Mouse (Mus musculus): ENCODE results near the gene Cfap43.

Gene Cfap43

DNA sequence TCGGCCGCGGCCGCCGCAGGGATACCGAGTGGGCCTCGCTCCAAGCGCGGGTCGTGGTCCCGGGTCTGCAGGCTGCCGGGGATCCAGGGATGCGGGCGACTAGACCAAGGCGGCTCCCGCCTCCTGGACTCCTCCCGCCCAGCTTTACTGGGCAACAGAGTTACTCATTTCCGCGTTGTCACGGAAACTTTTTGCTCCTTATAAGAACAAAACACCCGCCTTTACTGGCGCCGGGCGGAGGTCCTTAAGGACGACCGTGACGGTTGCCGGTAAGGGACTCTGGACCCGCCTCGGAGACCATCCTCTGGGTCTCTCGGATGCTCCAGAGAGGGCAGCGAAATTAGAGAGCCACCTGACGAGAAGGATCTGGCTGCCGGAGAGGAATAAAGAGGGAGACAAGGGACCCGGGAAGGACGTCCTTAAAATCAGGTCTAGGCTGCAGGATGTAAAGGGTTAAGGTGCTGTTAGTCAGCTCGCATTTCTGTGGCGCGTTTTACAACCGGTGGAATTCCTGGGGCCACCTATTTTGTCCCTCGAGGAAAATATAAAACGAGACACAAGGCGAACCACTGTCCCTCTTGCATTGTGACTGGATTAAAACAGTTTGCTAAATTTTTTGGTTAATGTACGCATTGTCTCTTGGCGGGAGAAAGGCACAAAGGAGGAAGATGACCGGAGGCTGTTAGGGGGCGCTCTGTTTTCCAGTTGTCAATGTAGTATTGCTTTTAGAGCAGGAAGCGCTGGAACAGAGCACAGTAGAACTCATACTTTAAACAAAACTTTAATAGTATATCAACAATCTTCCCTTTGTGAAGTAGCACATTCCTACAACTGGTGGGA is at the start of gene Cfap43, which contains the start of gene Itprip:
Gene Cfap43 (minus strand): TSS at position 162 of the 840 bp plus-strand sequence.
Gene Itprip (minus strand): TSS at position 174 of the 840 bp plus-strand sequence.
- DNase-seq (ENCODE audit: low read depth, low spot score): peak; percentile 90

DNA sequence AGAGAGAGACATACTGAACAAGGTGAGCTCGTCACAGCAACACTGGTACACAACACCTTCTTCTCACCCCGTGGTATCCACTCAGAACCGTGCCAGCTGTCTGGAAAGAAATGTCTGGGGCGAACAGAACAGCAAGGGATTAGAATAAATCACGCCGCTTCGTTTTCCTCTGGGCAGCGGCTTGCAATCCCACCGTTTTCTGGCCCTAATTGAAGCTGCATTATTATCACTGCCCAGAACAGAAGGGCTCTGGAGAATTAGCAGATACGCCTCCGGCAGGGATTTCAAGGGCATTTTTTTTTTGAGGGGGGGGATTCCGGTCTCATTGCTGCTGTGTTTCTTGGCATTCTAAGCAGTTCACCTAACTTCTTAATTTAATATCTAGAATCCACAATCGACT is 39.1 kb upstream of the Cfap43 start:
- no peak for DNase-seq (ENCODE audit: low read depth, low spot score)

DNA sequence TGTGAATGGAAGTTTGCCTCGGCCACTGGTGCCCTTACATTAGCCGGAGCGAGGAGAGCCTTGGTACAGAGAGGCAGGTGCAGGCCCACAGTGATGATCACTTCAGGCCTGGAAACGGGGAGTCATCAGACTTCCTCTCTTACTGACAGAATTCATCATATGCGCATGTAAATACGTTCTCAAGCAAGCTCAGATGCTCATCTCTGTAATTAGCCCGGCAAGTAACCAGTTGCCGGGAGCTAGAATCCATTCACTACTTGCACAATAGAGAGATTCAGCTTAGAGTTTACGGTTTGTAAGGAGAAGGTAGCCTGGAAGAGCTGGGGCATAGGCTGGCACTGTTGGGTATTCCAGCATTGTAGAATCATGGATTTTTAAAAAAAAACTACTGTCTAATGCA is 34.1 kb upstream of the Cfap43 start:
- DNase-seq (ENCODE audit: low read depth, low spot score): no peak

DNA sequence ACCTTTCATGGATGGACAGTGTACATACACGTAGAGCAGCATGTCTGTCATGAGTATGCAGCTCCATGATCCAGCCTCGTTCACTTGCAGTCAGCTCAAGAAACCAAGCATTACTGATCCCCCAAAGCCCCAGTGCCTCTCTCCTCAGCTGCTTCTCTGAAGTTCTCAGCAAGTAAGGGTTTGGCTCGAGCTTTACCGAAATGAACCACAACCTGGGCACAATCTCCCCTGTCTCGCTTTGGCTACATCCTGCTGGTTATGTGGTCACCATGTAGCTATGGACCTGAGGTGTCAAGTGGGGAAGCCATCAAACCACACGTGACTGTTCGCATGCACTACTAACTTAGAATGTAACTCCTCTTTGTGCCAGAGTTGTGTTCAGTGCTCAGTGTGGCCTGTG is 31.9 kb upstream of the Cfap43 start:
- DNase-seq (ENCODE audit: low read depth, low spot score): no peak

DNA sequence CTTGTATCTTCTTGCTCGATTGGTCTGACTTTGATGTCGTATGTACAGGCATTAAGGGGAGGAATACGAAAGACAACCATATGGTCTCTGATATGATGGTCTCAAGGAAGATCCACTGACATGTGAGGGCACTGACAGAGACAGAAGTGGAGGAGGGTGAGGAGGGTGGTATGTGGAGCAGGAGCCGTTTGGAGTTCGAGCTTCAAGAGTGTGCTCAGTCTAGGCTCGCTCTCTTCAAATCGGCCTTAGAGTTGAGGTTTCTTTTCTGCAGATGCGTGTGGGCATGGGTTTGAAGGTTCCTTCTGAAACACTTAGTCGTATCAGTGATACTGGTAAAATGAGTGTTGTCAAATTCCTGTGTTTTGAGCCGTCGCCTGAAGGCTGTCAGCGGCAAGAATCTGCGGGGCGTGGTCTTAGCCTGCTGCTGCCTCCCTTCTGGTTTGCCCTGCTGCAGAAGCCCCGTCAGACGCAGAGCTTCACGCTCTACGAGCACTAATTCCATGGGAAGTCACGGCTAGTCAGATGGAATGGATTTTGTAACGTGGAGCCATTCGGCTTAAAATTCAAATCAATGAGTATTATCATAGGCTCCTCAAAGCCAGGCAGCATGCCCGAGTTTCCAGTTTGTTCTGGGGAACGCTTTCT is 27.9 kb upstream of the Cfap43 start:
- DNase-seq (ENCODE audit: low read depth, low spot score): no peak

DNA sequence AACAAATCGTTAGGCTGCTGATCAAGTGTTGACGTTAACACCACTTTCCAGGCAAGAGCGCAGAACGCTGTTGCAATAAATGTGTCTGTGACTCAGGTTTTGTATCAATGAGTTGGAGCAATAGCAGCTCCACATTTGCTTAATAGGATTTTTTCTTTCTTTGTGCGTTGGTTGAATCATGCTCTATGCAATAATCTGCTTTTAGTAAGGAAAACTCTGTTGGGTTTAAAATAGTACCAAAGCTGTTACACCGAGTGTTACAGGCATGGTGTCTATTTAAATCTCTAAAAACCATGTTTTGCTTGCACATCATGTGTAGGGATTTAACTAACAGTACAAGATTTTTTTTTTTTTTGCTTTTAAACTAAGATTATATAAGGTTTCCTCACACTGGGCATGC is 20.3 kb upstream of the Cfap43 start:
- DNase-seq (ENCODE audit: low read depth, low spot score): no peak

DNA sequence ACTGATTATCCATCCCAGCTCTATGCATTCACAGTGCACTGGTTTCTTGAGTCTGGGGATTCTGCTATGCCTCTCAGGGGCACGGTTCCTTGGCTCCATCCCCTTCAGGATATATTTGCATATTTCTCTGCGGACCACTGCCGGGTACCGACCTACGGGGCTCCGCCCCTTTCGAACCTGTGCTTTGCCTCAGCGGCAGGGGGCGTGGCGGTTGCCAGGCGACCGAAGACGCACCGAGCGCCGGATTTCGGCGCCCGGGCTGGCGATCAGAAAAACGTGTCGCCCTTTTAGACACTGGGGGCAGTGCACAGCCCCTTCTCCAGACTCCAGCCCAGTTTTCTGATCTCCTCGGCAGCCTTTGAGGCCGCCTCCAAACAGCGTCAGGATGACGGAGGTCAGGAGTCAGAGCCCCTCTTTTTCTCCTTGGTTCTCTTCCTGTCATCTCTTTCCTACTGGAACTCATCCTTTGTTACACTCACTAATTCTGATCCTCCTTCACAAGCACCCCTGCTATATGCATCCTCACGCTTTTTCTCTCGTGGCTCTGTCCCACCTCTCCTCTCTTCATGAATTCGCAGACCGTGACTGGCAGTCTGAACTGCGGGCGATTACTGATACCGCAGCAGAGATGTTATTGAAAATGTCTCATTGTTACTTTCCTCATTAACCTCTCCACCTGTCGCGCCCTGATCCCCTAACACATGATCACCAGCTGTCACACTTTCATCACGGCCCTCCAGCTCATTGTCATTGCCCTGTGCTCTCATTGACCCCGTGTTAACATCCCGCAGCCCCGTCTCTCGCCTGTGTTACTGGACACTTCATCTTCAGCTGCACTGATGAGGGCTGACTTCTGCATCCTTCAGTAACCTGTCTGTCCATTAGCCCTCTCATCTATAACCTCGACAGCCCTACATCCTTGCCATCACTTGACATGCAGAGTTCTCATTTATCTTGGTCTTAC is 18.6 kb upstream of the Cfap43 start, which contains the start of gene Cfap58:
Gene Cfap58 (plus strand): TSS at position 233 of the 964 bp plus-strand sequence.
- peak; percentile 88 for DNase-seq (ENCODE audit: low read depth, low spot score)

DNA sequence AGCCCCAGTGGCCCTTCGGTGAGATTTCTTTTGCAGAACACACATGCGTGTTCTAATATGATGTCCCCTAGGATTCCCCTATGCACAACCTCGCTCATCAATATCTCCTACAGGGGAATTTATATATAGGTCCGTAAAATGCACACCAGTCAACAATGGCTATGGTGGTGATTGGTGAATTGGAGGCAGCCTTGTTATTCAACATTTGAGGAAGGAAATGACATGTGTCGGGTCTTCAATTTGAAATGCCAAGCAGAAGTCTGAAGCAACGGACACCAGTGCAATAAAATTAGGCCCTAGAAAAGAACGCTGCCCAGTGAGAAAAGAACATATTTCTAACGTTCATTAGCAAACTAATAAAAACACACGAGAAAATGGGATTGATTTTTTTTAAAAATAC is 17.9 kb upstream of the Cfap43 start:
- no peak for DNase-seq (ENCODE audit: low read depth, low spot score)

DNA sequence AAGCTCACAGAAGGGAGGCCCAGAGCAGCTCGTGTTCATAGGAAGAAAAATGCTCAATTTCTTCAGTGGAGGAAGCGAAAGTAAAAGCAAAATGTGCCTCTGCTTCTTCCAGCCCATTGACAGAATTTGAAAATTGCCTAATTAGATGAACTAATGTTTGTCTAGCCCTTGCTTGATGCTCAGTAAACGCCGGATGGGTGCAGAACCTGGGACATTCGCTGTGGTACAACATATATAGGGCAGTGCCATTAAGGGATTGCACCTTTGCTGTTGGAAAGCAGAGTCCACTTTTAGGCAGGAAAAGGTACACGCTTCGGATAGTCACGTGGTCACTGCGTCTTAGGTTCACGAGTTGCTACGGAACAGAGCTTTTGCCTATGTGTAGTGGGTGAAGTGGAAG is 17.4 kb upstream of the Cfap43 start:
- peak; percentile 16 for DNase-seq (ENCODE audit: low read depth, low spot score)

DNA sequence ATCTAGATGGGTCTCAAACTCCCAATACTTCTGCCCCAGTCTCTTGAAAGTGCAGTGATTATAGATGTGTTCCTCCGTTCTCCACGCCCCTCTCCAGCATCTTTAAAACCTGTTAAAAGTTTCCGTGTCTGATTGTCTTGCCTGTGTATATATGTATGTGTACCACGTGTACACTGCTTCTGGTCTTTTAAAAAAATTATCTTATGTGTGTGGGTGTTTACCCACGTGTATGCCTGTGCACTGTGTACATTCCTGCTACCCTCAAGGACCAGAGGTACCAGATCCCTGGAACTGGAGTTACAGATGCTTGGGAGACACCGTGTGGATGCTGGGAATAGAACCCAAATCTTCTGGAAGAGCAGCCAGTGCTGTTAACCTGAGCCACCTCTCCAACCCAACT is 16.4 kb upstream of the Cfap43 start:
- DNase-seq (ENCODE audit: low read depth, low spot score): no peak

DNA sequence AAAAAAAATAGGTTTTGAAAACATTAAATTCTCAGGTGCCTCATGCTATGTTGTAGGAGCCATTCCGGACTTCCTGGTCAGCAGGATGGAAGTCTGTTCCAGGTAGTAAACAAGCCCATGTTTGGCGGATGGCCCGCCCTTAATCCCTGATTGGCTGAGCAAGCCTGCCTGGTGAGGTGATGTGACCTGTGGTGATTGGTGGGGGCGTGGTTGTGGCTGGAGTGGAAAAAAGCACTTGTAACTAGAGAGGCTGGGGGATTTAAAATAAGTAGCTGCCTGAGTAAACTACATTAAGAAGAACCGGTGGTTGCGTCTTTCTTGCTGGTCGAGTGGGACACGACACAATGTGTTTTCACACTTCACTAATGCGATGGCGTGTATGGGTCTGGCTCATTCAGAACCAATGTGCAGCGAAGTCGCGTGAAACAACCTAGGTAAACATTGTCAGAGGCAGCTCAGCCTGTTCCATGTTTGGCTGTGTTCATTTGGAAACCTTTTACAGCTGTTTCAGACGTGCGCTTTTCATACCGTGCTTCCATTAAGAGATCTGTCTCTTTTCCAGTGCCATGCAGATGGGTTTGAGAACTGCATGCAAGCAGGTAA is 15.7 kb upstream of the Cfap43 start:
- DNase-seq (ENCODE audit: low read depth, low spot score): no peak

DNA sequence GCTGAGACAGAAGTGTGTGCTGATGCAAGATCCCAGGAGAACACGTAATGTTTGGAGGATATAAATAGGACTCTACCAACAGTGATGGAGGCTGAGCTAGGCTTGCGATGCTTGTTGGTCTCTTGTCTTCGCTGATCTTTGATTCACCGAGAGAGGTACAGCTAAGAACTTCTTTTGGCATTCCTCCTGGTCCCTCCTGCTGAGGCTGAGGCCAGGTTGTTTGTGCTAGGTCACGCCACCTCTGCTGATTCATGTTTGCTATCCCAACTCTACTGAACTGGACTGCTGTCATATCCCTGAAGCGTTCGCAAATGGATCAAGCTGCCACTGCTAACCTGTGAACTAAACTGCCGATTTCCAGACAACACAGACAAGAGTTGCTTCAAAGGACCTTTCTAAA is 15.1 kb upstream of the Cfap43 start:
- DNase-seq (ENCODE audit: low read depth, low spot score): no peak

DNA sequence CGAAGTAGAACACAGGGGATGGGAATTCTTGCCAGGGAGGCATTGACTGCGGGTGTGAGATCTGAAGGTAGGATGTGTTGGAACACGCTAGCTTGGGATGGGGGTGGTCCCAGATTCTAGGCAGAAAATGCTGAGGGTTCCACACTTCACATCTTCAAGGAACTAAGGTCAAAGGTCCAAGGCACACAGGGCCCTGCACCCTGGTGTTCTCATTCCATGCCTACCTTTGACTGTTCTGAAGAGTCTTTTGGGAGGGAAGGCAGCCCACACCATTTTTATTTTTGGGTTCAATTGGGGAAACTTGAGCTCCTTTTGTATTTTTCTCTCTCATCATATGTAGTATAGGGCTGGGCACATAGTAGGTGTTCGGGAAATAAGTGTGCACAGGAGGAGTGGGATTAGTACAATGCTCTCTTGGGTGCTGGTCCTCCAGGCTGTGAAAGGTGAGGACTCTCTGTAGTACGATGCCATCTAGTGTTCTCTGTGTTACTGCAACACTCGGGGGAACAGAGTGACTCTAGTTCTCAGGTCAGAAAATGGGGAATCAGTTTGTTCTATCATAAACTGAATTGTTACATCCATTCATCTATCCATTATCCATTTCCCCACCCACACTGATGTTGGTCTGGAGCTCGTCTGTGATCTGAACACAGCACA is 13.0 kb upstream of the Cfap43 start:
- peak; percentile 84 for DNase-seq (ENCODE audit: low read depth, low spot score)

DNA sequence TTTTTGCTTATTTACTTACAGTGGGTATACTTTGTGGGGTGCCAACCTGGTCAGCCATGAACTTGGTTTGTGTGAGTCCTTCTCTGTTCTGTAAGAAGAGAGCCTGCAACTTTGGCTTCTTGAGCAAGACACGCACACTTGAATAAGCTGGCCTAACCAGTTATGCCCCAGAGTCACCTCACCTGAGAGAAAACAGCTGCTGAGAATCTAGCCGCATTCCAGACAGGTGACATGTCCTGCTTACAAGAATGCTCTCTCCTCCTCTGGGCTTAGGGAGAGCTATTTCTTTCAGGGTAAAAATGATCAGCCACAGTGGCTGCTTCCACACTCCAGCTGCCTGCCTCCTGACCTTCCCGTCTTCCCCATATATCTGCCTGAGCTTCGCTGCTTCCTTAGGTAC is 10.0 kb upstream of the Cfap43 start:
- no peak for DNase-seq (ENCODE audit: low read depth, low spot score)

DNA sequence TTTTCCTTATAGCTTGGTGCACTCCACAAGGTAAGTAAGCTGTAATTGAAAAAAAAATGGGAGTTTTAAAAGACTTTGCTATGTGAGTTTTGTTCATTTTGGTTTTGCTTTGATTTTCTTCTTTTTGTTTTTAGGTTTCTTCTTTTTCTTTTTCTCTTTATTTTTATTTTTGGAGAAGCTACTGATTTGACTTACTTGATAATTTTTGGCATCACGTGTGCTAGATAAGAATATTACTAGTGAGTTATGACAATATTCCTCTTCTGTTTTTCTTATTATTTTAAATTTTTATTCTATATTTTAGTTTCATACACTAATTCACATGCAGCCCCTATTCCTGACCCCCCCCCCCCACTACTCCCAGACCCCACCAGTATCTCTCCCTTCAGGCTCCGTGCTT is 7.9 kb upstream of the Cfap43 start:
- DNase-seq (ENCODE audit: low read depth, low spot score): no peak

DNA sequence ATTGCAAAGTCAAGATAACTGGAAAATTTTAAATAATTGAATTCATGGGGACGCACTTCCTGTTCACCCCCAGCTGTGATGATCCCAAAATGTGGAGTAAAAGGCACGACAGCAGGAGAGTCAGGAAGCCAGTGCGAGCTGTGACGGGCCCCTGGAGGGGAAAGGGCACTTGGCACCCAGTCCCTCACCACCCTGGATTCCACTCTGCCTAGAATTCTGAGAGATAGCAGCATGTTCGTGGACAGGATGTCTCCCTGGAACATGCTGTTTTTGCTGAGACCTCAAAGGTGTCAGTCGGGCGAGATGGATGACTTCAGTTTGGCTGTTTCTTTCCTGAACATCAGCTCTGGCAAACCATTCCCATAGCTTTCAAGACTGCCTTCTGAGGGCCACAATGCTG is 6.7 kb upstream of the Cfap43 start:
- no peak for DNase-seq (ENCODE audit: low read depth, low spot score)

DNA sequence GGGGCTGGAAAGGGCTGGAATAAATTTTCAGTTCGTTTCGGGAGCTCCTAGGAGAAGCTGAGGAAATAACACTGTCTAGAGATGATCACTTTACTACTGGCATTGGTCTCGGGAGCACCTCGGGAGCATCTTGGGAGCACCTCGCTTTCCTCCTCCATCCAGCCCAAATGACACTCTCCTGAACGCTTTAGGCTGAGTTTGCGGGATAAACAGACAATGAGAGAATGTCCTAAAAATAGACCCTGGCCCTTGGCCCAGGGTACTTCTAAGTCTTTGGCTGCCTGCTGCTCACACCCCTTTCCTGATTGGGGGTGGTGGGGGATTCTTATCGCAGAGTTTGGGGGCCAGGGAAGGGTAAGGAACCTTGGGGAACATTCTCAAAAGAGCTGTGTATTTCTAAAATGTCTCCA is 884 bp upstream of the Cfap43 start:
- no peak for DNase-seq (ENCODE audit: low read depth, low spot score)

DNA sequence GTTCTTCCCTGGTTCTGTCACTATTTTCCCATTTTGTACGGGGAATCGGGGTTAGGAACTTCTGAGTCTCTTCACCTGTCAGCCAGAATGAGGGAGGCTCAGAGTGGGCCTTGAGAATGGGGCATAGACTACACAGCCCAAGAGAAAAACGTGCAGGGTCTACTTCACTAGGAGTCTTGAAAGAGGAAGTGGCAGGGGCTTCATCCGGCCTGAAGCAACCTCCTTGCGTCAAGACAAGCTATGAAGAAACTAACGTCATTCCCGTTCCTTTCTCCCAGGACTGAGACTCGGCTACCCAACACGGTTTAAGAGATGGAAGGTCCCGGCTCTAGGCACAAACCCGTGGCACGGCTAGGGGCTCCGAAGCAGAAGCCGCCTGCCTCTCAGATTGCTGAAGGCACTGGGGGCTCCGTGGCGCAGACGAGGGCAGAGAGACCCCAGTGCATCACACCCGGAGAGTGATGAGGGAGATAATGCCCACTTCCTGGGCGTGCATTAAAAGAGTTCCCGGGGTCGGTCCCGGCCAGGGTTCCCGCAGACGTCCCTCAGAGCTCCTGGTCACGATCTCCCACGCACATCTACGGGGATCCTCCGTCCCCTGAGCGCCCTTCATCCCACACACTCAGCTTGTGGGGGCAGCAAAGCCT is 509 bp downstream of the Cfap43 start:
- DNase-seq (ENCODE audit: low read depth, low spot score): peak; percentile 62

DNA sequence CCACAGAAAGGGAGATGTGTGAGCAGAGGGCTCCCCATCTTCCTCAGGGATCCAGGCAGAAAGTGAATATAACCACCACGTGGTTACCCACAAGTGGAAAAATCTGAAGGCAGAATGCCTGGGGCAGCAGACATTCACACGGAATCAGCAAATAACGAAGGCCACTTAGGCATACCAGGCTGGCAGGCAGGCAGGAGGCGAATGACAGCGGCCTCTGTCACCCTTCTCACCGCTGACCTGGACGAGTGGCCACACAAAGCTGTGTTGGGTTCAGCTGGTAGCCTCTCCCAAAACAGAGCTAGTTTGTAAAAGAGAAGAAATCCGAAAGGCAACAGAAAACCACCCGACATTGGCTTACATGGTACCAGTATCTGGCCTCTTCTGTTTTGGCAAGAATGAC is 1.1 kb downstream of the Cfap43 start:
- peak; percentile 21 for DNase-seq (ENCODE audit: low read depth, low spot score)

DNA sequence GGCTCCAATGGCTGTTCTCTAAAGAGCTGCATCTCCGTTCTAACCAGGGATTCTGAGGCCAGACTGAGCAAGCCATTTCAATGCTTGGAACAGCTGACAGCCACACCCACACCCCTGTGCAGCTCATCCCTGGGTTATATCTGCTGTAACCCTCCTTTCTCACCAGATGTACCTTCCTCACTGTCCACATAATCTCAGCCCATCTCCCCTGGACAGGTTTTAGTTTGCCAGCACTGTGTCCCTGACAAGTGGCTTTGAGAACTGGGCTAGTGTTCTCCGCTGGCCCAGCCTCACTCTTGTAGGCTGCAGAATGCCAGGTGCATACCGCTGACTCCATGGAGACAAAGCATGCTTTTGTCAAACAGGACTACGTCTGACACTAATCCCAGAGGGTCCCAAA is 1.7 kb downstream of the Cfap43 start:
- no peak for DNase-seq (ENCODE audit: low read depth, low spot score)

All from CD4-positive, CD25-positive, alpha-beta regulatory T cell, adult 2 months (primary cell).